Mouse (Mus musculus) urinary bladder, postnatal 36 days (tissue): ENCODE measurements at regions not wholly inside any gene's neighbourhood (a gene's known extent, or its start where the extent isn't known, plus 50 kb on each side); places are given as distances from the start of the nearest gene placed in this dataset.

Experiments used
- DNase-seq, 2 experiments: peaks; one replicate each; pipeline ENCODE4 v3.0.0; 2022; ENCODE audit warnings: low spot score in 2 of 2, mixed read lengths in 1 of 2

DNA sequence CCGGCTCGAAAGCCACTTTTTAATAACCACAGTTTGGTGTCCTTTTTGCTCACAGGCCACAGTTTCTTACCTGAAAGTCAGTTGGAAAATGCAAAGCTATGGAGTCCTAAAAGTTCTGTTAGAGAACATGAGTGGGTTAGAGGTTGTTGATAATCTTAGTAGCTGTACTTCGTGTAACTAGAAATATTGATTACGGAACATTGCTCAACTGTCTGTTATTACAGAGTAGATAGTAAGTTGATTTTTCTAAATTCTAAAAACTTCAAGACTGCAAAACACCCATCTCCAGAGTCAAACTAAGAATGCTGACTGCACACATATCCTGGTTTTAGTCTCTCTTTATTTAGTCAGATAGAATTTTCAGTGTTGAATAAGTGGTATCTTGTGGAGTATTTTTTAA is 111.0 kb downstream of the Slc38a4 start:
- DNase-seq, result no peak

DNA sequence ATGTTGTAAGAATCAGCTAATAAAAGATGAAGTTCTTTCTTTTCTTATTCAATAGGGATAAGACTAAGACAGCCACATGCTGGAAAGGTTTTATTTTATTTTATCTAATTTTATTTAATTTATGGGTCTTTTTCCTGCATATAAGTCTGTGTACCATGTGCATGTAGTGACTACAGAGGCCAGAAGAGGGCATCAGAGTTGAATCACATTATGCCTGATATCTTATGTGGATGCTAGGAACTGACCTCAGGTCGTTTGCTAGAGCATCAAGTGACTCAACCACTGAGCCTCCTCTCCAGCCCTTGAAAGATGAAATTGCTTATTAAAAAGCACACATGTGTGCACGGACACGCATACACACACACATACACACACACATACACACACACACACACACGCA is 113.1 kb downstream of the Slc38a4 start:
- no peak for DNase-seq

DNA sequence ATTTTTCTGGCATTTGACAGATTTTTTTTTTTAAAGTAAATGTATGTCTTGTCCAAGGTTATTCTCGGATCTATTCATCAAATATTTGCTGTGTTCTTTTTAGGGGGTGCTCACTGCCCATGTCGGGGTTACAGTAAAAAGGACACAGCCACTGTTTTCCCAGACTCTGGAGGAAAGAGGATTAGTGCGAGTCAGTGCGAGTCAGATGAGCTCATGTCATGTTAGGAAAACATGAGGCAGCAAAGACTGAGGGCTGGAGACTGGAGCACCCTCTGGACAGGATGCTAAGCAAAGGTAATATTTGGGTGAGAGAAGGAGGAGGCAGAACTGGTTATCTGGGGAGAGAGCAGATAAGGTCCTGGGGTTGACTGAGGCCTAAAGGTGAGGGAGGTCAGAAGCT is 117.3 kb downstream of the Slc38a4 start:
- no peak for DNase-seq

DNA sequence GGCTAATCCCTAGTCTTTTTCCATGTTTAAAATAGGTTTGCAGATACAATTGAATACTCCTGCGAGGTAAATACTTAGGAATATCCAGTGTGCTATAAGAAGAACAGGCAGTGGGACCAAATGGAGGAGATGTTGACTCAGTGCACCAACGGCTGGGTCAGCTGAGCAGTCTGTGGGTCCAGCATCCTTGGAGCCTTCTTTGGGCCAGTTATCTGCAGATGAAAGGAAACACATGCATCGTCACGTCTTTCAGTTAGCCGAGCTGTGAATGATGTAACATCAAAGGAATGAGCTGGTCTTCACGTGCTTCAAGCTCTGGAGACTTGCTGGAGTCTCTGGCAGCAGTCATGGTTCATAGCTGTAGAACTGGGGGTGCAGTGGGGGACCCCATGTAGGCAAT is 118.1 kb downstream of the Slc38a4 start:
- DNase-seq, result no peak

DNA sequence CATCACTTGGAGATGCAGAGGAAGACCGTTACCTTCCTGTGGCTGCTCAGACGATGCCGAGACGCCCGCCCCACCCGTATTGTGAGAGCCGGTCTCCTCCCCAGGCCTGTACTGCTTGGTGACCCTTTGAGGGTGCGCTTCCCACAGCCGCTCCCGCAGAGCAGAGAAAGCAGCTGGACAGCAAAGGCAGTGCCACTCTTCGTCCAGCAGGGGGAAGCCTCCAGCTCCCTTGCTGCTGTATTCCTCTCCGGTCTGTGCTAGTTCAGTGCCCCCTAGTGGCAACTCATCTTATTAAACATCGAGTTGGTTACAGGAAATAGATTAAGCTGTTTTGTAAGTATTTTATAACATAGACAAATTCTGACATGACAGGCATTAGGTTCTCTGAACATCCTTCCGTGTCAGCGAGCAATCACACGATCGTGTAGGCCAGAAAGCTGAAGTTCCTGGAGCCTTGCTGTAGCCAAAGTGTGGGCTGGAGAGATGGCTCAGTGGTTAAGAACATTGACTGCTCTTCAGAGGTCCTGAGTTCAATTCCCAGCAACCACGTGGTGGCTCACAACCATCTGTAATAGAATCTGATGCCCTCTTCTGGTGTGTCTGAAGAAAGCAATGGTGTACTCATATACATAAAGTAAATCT is 118.9 kb downstream of the Slc38a4 start:
- DNase-seq, result peak; percentile 81 to 86

DNA sequence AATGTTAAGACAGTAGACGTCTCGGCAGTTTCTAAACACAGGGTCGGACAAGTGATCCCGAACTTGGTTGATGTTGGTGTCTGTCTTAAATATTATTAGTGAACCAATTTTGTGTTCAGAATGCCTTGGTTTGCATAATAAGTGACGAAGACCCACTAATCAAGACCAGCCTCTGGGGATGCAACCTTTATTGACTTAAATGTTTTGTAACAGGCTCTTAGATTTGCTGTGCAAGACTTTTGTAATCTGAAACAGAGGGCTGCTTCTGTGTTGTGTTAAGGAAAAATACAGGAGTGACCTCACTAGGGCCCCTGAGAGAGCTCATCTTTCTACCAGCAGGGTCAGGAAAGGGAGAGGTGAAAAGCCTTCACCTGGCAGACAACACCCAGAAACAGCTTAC is 119.5 kb downstream of the Slc38a4 start:
- DNase-seq, result no peak

DNA sequence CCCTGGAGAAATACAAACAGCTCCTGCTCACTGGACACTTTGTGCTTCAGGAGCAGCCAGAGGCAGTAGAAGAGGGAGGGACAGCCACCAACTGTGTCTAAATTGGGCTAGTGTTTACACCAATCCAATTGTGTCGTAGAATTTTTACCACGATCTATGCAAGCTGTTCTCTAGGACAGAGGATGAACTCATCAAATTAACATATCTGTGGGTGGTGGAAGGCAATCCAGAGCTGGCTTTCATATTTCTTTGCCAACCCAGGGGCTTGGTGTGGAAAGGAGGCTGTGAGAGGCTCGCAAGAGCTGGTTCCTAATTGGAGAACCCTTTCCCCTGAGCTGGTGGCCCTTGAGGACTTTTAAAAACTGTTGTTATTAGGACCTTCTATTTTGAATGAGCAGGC is 122.3 kb downstream of the Slc38a4 start:
- no peak for DNase-seq

DNA sequence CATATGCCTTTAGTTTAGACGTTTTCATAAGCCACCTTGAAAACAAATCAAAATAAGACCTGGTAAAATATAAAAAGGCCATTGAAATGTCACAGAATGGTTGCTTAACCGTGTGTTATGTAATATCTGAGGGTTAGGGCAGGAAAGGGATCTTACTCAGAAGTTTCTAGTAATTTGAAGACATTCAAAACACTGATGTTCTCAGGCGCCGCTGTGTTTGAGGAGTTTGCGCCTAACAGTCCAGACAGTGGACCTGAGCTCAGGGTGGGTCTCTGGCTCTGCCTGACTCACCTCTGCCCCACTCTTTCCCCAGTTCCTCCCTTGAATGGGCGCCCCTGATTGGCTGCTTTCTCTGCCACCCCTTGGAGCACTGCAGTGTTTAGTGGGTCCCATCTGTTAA is 125.2 kb downstream of the Slc38a4 start:
- DNase-seq, result no peak

DNA sequence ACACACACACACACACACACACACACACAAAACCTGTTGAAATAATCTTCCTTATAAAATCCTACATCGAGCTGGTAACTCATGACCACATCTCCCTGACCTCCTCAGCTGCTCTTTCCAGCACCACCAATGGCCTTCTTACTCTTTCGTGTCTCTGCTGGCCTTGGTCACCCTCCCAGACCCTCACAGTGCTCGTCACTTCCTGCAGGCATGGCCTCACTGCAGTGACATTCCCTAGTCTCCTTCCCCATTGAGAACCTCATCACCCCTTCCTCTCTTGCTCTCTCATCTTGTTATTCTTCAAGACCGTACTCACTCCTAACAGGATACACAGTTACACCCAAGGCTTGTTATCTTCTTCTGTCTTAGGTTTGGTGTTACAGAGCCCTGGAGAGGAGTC is 126.0 kb downstream of the Slc38a4 start:
- DNase-seq, result no peak

DNA sequence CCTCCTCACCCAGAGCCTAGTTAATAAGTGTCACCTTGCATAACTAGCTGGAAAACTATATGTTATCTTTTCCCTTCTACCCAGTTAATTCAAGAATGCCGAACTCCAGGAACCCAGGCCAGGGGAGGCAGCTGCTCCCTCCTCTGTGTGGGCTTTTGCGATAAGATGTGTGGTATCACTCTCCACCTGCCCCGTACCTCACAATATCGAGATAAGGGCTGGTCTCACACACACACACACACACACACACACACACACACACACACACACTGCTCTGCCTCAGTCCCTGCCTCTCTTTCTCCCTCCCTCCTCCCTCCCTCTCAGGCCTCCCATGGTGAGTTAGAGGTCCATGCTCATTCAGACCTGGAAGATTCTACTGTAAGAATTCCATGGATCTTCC is 127.1 kb downstream of the Slc38a4 start:
- no peak for DNase-seq

DNA sequence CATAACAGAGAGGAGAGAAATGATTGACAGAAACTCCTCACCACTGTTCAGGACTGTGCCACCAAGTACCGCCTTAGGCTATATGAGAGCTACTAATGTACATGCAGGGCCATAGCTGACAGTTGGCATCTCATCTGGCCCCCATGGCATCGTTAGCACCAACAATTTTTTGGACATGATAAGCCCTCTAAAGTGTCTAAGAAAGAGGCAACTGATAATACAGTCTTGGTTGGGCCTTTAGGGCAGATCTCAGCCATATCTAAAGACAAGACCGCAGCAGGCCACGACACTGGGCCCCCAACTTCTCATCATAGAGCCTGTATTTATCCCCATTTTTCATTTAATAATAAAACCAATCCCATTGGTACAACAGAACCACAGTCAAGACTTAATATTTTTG is 128.1 kb downstream of the Slc38a4 start:
- DNase-seq, result no peak

DNA sequence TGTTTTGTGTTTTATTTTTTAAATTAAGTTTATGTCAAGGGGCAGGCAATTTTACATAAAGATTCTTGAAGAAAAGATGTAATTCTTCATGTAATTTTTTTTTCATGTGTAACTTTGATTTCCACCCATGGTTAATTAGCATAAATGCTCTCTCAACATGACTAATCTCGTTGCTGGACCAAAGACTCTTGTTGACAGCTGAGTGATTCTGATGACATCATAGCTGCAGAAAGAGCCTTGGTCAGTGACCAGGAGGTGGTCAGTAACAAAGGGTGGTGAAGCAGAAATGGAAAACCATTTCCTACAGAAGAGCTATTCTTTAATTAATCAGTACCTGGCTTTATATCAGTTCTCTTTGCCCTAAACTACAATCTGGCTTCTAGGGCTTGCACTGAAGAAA is 129.1 kb downstream of the Slc38a4 start:
- DNase-seq, result no peak

DNA sequence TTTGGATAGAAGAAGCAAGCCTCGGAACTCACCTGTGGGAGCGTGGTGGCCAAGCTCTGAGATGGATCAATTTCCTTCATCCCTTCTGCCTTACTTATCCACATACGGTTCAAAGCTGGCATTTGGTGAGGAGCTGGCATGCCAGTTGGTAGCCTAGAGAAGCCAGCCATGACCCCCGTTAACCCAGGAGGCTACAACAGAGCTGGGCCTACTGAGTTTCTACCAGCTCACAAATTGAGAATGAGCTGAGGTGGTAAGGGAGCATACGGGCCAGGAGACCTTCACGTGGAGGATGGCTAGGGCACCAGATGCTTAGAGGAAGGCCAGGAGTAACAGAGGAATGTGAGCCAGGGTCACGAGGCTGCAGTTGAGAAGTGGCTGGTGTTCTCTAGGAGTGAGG is 139.2 kb downstream of the Slc38a4 start:
- no peak for DNase-seq

DNA sequence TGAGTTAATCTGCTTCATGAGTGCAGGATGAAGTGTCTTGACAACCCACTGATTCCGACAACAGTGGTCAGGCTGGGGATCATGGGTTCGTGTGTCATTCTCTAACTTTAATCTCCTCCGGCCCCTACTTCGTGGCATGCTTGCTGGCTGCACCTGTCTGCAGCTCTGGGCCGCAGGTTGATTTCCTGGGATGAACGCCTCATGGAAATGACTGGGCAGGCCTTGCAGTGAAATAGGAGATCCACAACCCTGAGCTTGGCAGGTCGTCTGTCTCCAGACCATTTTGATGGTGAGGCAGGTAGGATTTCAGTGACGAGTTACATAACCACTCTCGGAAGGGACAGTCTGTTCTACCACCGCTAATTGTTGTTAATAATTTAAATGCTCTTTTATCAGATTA is 140.2 kb downstream of the Slc38a4 start:
- no peak for DNase-seq

DNA sequence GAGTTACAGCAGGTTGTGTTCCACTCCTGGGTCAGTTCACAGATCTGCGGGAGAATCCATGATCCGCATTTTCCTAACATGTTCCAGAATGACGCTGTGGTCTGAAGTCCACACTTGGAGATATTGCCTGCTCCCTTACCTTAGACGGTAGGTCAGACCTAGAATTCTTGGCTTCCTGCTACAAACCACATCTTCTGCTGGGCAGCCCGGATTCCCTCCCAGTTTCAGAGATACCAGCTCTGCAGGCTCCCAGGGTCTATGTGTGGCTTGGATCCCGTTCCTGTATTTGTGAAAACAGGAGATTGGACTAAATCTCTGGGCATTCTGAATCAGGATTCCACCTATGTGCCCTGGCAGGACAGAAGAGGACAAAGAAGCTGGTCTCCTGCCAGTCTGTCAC is 140.8 kb downstream of the Slc38a4 start:
- no peak for DNase-seq

DNA sequence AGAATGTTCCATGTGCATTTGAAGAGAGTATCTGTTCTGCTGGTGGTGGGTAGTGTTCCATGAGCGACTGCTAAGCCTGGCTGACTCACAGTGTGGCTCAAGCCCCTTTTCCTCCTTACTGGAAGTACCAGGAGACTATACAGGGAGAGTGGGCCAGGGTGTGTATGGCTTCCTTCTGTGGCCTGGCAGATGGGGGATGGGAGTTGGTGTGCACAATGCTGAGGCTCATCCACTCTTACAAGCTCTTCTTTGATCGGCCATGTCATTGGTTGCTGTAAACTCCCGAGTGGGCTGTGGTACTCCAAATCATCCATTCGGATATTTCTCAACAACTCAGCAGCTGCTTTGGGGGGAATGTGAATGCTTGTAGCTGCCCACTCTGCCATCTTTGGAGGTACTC is 150.2 kb downstream of the Slc38a4 start:
- no peak for DNase-seq

DNA sequence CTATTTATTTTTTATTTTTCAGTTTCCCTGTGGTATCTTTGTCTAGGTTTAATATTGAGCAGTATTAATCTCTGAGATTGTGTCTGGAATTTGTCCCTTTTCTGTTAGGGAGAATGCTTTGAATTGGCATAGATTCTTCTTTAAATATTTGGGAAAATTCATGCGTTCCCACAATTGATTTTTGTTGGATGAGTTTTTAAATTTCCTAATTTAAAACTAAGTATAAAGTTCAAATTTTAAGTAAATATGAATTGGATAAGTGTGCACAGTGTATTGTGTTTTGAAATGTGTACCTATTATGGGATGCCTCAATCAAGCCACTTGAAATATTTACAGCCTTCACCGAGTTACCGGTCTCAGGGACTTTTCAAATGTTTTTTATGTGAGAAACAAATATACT is 152.3 kb downstream of the Slc38a4 start:
- no peak for DNase-seq

DNA sequence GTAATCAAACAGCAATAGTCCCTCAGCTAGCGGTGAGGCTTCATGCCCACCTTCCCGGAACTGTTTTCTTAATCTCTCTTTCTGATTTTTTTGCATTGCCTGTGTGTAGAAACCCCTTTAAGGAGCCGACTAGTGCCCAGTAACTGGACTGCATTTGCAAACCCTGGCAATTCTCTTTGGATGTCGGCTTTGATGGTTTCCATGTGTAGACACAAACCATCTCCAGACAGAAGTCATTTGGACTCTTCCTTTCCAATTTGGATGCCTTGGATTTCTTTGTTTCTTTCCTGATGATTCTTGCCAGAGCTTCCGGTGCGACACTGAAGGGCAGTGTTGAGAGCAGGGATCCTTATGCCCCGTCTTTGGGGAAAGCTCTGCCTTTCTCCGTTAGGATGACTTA is 153.0 kb downstream of the Slc38a4 start:
- DNase-seq, result no peak

DNA sequence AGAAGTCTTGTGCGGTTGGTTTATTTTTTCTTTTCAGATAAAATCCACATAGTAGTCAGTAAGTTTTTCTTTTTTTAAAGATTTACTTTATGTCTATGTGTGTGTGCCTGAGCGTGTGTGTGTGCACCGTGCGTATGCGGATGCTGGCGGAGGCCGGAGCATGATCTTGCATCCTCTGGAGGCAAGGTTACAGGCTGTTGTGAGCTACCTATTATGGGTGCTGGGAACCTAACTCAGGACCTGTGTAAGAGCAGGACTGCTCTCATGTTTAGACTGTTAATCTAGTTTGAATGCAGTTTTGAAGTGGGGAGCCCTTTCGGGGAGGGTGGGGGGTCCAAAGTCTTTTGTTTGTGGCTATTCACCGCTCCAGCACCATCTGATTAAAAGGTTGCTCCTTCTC is 154.1 kb downstream of the Slc38a4 start:
- DNase-seq, result no peak

DNA sequence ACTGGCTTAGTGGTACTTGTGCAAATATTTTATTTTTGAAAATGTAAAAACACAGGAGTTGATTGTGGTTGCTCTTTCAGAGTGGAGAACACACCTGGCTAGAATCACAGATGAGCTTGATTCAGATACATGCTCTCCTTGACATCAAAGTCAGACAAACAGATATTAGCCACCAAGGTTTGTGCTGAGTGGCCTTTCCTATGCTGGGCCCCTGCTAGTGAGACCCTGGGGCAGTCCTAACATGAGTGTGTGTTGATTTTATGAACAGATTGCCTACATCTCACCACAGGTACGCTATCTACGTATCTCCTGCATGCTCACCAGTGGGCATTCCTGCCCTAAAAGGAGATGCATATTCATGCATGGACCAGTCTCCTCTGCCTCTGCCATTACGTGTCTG is 157.5 kb downstream of the Slc38a4 start:
- no peak for DNase-seq

DNA sequence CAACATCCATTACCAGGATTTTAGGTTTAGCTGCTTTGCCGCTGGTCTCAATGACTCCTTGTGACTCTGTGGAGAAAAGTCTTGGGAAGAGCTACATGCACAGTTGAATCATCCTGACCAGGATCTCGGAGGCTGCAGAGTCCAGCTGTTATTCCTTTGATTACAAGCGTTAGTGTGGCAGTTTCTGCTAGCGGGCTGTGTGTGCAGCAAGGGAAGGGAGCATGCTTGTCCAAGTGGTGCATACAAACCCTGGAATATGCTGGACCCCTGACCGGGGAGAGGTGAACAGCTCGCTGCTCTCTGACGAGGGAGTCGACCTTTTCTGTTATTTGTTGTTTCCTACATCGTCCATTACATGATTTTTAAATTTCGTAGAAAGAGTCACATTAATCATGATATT is 170.9 kb downstream of the Slc38a4 start:
- DNase-seq, result no peak

DNA sequence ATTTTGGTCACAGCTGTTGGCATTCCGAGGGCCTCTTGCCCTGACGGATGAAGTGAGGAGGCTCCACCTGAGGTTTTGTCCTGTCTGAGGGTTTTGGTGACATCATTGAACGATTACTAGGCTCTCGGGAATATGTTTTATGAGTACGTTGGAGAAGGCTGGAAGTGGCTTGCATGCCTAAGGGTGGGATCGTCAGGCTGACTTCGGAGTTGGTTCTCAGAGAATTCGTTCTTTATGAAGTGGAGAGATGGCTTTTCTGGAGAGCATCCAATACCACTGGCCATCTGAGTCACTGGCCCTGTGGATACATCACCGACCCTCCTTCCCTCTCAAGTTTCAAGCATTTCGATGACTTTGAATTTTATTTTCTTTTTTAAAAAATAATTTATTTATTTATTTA is 172.0 kb downstream of the Slc38a4 start:
- no peak for DNase-seq

DNA sequence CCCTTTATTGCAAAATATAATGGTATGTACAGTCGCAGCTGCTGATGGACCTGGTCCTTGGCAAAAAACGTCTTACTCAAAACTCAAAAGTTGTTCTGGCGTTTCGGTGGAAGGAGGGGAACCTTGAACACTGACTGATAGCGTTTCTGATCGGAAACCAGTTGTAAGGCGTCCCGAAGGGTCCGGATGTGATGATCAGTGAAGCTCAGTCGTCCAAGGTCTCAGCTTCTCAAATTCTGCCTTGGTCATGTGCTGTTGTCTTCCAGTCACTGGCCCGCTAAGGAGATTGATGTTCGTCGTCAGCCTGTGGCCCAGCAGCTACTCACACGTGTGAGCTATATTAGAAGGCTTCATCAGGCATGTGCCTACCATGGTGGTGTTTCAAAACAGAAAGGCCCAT is 173.5 kb downstream of the Slc38a4 start:
- DNase-seq, result no peak

DNA sequence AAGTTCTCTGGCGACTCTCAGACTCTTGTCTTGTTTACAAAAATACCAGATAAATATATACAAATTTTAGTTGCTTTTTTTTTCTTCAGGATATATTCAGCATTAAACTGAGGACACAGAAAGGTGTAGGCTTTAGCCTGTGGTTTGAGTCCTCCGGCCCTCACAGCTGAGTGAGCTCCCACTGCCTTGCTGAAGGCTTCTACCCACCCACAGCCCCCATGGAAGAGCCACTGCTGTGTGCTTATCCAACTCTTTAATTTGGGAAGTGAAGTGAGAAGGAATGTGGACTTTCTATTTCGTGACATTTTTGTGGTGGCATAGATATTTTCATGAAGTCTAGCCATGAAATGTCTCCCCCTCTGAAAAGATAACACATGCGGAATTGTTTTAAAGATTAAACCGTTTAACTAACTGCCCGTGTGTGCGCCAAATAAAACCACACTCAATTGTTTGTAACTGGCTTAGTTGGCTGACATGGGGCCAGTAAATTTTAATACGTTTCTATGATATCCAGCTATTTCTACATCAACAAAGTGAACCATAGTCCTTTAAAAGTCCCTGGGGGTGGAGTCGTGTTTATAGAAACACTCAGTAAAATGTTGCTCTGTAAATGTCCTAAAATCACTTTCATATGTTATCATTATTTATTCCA is 174.1 kb downstream of the Slc38a4 start:
- no peak for DNase-seq
